Mouse (Mus musculus) liver, adult 2 months (tissue): ENCODE results near the gene Emilin2. TPM values are rescaled to one million over a fixed set of nuclear protein-coding genes. Genes with fewer than 3 reads are reported as not detected.

ENCODE experiments used
- DNase-seq: peaks from one replicate; pipeline ENCODE4 v3.0.0-alpha.2; 2011; ENCODE audit warnings: low read depth, low spot score; ENCODE audit errors: extremely low read depth
- H3K27ac ChIP-seq: fragments of 200-500 bp; replicated peaks from 2 replicates; pipeline ENCODE4 v1.5.1; 2012; ENCODE audit warnings: low read depth, mild to moderate bottlenecking, control low read depth, inconsistent platforms, low read length; ENCODE audit not compliant: insufficient read depth
- H3K27me3 ChIP-seq: fragments of 200-500 bp; 2 replicates; pipeline ENCODE4 v1.6.1; 2012; ENCODE audit warnings: mild to moderate bottlenecking, moderate library complexity, low read length, inconsistent platforms; ENCODE audit not compliant: control insufficient read depth, insufficient read depth
- H3K36me3 ChIP-seq: fragments of 200-500 bp; 2 replicates; pipeline ENCODE4 v1.6.1; 2012; ENCODE audit warnings: low read length, inconsistent platforms; ENCODE audit not compliant: control insufficient read depth, insufficient read depth
- H3K4me1 ChIP-seq: fragments of 200-500 bp; 2 replicates; pipeline ENCODE4 v1.6.1; 2011; ENCODE audit warnings: low read length; ENCODE audit not compliant: control insufficient read depth, insufficient read depth
- H3K4me3 ChIP-seq: fragments of 200-500 bp; 2 replicates; pipeline ENCODE4 v1.5.1; 2011; ENCODE audit warnings: low read depth, mild to moderate bottlenecking, control low read depth, low read length, moderate library complexity; ENCODE audit not compliant: insufficient read depth
- H3K79me2 ChIP-seq: fragments of 200-500 bp; 2 replicates; pipeline ENCODE4 v1.6.1; 2012; ENCODE audit warnings: inconsistent platforms, mild to moderate bottlenecking, low read length, moderate library complexity; ENCODE audit not compliant: control insufficient read depth, insufficient read depth
- H3K9ac ChIP-seq: fragments of 200-500 bp; 2 replicates; pipeline ENCODE4 v1.6.1; 2012; ENCODE audit warnings: low read depth, mild to moderate bottlenecking, control low read depth, inconsistent platforms, low read length
- CTCF ChIP-seq: fragments of 200-500 bp; IDR thresholded peaks from 2 replicates; pipeline ENCODE4 v1.5.1; 2011; ENCODE audit warnings: low read depth, low read length, control low read depth
- POLR2A ChIP-seq: fragments of 200-500 bp; IDR thresholded peaks from 2 replicates; pipeline ENCODE4 v1.6.1; 2011; ENCODE audit warnings: low read length, control low read depth; ENCODE audit not compliant: insufficient read depth; ENCODE audit errors: extremely low read depth
- WGBS: fragments of 180-500 bp; shearing (Covaris S2); methylation state at CpG from one replicate; pipeline ENCODE4 v1.1.7; 2018; 5-methylcytosine and 5-hydroxymethylcytosine counted together
- polyA plus RNA-seq: library from polyadenylated mRNA; depleted of rRNA; stranded (reverse); fragments of >200 nt; gene quantifications from 2 replicates; pipeline ENCODE4 v1.2.3, GENCODE M21; 2012; rRNA removed
- total RNA-seq: library from RNA; depleted of rRNA; stranded (reverse); fragments of >200 nt; gene quantifications from 2 replicates; pipeline ENCODE4 v1.2.3, GENCODE M21; 2014; rRNA removed

The Emilin2 gene
- 1.1 and 1.5 TPM in 2 replicates for total RNA-seq
- 0.31 and 1.7 TPM in 2 replicates for polyA plus RNA-seq

DNA sequence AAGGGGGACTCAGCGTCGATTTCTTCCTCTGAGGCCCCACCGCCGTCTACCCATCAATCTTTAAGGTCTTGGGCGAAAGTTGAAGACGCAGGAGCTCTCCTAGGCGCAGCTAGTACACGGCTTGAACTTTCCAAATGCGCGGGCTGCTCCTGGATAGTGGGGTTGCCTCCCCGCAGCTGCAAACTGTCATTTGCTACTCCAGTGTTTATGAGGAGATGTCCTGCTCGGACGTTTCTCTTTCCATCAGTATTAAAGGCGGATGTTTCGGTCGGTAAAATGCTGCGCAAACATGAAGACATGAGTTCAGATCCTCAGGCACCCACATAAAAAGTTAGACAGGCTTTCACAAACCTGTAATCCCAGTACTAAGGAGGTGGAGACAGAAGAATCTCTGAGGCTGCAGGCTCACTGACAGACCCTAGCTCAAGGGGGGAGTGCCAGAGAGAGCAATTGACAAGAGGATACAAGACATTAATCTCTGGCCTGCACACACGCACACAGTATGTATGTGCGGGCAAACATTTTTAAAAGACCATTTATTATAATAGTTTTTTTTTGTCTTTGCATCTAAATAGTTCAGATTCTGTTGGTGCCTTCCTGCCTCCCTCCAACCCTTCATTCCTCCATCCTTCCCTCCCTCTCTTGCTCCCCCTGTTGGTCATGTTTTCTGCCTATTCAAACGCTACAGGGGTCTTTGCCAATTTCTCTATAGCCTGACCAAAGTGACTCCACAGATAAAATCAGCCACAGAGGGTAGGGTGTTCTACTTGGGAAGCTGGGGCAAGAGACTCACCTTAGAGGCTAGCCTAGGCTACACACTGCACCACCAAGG lies at the start of gene Emilin2:
Gene Emilin2, minus strand, starts transcription at position 639 of the 832 bp plus-strand sequence.
- DNase-seq = no peak
- no peaks in the 10 kb centered on the region for H3K79me2 ChIP-seq
- peaks cover 18% of the 10 kb centered on the region; the same call in 1 of the 2 replicates for H3K27me3 ChIP-seq
- H3K9ac ChIP-seq = 0 out of 2 replicates have a peak within 1 kb of the TSS, but pooled peaks have one; percentile 19
- no peaks in the 10 kb centered on the region for H3K4me1 ChIP-seq
- 13% methylated on average over 20 of the region's 20 CpGs for WGBS
- no peak within 1 kb of the TSS for H3K27ac ChIP-seq
- TF ChIP-seq POLR2A (no peak), CTCF (no peak)
- H3K36me3 ChIP-seq = no peaks in the 10 kb centered on the region
- peak within 1 kb of the TSS; percentile 46; the same call in 1 of the 2 replicates for H3K4me3 ChIP-seq

DNA sequence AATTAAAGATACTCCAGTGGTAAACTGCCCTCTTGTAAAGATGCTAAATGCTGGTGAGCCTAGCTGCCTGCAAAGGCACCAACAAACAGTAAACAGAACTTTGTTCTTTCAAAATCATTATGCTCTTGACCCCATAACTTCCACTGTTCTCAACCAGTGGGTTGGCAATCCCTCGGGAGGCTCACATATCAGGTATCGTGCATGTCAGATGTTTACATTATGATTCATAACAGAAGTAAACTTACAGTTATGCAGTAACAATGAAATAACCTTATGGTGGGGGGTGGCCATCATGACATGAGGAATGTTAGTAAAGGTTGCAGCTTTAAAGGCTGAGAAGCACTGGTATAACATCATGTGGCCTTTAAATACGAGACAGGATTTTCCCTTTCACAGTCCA lies 43.7 kb upstream of the Emilin2 start:
- Histone ChIP-seq H3K27ac (no peak overlapping the region), H3K27me3 (no peaks in the 10 kb centered on the region), H3K9ac (no peak overlapping the region), H3K36me3 (peaks cover 25% of the 10 kb centered on the region), H3K79me2 (no peaks in the 10 kb centered on the region), H3K4me1 (no peaks in the 10 kb centered on the region), H3K4me3 (no peak overlapping the region)
- WGBS = 56% methylated on average over 3 of the region's 3 CpGs
- no peak for DNase-seq
- TF ChIP-seq CTCF = no peak

DNA sequence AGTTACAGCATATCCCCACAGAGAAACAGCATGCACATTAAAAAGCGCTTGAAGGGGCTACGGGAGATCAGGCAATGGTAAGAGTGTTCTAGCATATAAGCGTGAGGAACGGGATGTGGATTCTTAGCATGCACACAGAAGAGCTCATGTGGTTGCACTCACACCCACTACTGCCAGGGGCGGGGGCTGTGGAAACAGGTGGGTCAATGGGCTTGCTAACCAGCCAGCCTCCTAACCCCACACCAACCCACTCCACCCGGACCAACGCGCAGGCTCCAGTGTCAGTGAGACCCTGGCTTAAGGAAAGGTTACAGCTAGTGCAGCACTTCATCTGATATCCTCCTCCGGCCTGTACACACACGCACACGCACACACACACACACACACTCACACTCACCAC lies 42.4 kb upstream of the Emilin2 start:
- Histone ChIP-seq H3K27me3 (no peaks in the 10 kb centered on the region), H3K79me2 (no peaks in the 10 kb centered on the region), H3K4me3 (no peak overlapping the region), H3K27ac (no peak overlapping the region), H3K9ac (no peak overlapping the region), H3K36me3 (peaks cover 24% of the 10 kb centered on the region), H3K4me1 (no peaks in the 10 kb centered on the region)
- TF ChIP-seq CTCF (no peak), POLR2A (no peak)
- 97% methylated on average over 11 of the region's 11 CpGs for WGBS
- no peak for DNase-seq

DNA sequence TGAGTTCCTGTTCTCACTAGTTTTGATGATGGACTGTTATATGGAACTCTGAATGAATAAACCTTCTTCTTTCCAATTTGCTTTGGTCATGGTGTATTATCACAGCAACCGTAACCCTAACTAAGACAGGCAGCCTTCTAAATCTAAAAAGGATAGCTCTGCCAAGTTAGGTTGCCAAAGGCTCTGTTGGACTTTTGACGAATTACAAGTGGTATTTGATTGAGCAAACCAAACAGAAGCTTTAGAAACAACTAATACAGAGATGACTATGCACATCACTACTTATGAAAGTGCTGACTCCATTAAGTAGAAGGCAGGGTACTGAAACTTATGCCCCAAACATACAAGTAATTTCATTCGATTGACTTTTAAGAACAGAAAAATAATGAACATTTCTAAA lies 36.4 kb upstream of the Emilin2 start:
- Histone ChIP-seq H3K9ac (no peak overlapping the region), H3K4me3 (no peak overlapping the region), H3K27ac (no peak overlapping the region), H3K36me3 (peaks cover 31% of the 10 kb centered on the region), H3K79me2 (no peaks in the 10 kb centered on the region), H3K4me1 (peaks cover 2% of the 10 kb centered on the region; the same call in 1 of the 2 replicates), H3K27me3 (no peaks in the 10 kb centered on the region)
- TF ChIP-seq CTCF = no peak
- TF ChIP-seq POLR2A = no peak
- peak; percentile 87 for DNase-seq
- 37% methylated on average over 3 of the region's 3 CpGs for WGBS

DNA sequence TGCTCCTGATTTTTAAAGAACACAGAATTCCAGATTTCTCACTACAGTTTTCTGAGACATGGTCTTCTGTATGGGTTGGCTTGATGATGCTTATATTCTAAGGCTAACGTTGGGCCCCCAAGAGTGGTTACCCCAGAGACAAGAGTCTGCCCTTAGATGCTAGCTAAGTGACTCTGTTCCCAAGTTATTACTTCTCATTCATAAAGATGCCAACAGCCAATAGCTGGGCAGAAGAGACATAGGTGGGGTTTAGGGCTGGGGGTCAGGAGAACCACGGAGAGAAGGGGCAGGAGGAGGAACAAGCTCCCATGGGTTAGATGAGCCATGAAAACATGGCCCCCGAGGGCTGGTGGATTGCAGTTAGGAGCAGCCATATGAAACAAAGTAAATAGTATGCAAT lies 30.2 kb upstream of the Emilin2 start:
- Histone ChIP-seq H3K4me3 (no peak overlapping the region), H3K27me3 (no peaks in the 10 kb centered on the region), H3K27ac (no peak overlapping the region), H3K9ac (no peak overlapping the region), H3K4me1 (no peaks in the 10 kb centered on the region), H3K79me2 (no peaks in the 10 kb centered on the region), H3K36me3 (peaks cover 11% of the 10 kb centered on the region)
- no peak for DNase-seq
- TF ChIP-seq POLR2A (no peak), CTCF (no peak)
- 89% methylated on average over 3 of the region's 3 CpGs for WGBS

DNA sequence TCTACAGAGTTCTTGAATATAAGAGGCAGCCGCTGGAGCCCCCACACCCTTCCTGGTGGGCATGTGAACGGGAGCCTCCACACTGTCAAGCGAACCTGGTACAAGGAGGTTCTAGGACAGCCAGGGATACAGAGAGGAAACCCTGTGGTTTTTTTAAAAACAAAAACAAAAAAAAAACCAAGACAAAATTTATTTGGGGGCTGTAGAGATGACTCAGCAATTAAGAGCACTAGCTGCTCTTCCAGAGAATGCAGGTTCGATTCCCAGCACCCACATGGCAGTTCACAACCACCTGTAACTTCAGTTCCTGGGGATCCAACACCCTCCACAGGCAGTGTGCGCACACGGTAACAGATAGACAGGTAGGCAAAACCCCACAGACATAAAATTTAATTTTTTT lies 26.8 kb upstream of the Emilin2 start:
- Histone ChIP-seq H3K27ac (no peak overlapping the region), H3K9ac (no peak overlapping the region), H3K79me2 (no peaks in the 10 kb centered on the region), H3K4me1 (no peaks in the 10 kb centered on the region), H3K27me3 (no peaks in the 10 kb centered on the region), H3K4me3 (no peak overlapping the region), H3K36me3 (no peaks in the 10 kb centered on the region)
- DNase-seq = no peak
- 93% methylated on average over 6 of the region's 6 CpGs for WGBS
- no peak for TF ChIP-seq CTCF
- TF ChIP-seq POLR2A = no peak
